Mouse (Mus musculus) heart, adult 2 months (tissue): ENCODE data around the gene Notch1.

ENCODE experiments used
- CTCF ChIP-seq: fragments of 200-600 bp; IDR thresholded peaks from 2 replicates; pipeline ENCODE4 v1.8.1; 2022; ENCODE audit warnings: antibody characterized with exemption, mild to moderate bottlenecking, moderate library complexity
- POLR2A ChIP-seq: fragments of 200-500 bp; IDR thresholded peaks from 2 replicates; pipeline ENCODE4 v1.6.1; 2011; ENCODE audit warnings: mild to moderate bottlenecking, low read depth, low read length, control low read depth; ENCODE audit not compliant: insufficient read depth

DNA sequence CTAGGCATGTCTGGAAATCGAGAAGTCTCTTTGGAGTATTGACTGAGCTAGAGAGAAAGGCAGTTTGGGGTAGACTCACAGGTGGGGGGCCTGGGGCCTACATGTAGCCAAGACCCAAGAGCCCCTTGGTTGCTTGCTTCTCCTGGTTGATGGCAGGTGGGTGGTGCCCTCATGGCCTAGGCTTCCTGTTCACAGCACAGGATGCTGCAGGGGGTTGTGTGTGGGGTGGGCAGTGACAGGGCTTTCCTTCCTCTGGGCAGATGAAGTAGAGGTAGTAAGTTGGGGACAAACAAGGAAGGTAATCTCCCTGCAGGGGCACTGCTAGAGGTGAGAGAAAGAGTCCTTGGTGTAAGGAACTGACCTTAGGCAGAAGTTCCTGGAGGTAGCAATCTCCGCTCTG lies 35.6 kb upstream of the Notch1 start:
- no peak for TF ChIP-seq CTCF
- TF ChIP-seq POLR2A, result no peak
